ENCODE assay signal across 14 mouse cellular contexts in genomic region chr9:103568983-103569382, GRCm38 (mm10).
"Had no signal": no experiment of that assay in that cellular context is flagged by ENCODE, and none has a peak within 500 bp of the region (broad histone marks: within the 10 kb centered on the region; RNA-seq: fewer than 3 reads in every experiment).

No protein-coding gene starts in this region.

- H3K27me3 ChIP-seq: limb, embryonic 15.5 days; liver, embryonic 13.5 days; lung, embryonic 15.5 days; megakaryocyte, embryonic 14.5 days; midbrain, embryonic 15.5 days; neural tube, embryonic 12.5 days had no signal

- H3K36me3 ChIP-seq: limb, embryonic 15.5 days; liver, embryonic 13.5 days; lung, embryonic 15.5 days; midbrain, embryonic 15.5 days; neural tube, embryonic 12.5 days had no signal

- H3K4me1 ChIP-seq: liver, embryonic 13.5 days; lung, embryonic 15.5 days; megakaryocyte, embryonic 14.5 days had no signal

- H3K9ac ChIP-seq: limb, embryonic 15.5 days; liver, embryonic 13.5 days; liver, postnatal 0 days; lung, embryonic 15.5 days; midbrain, embryonic 15.5 days; neural tube, embryonic 12.5 days had no signal

- H3K9me3 ChIP-seq: limb, embryonic 15.5 days; liver, embryonic 13.5 days; lung, embryonic 15.5 days; megakaryocyte, embryonic 14.5 days; midbrain, embryonic 15.5 days; neural tube, embryonic 12.5 days had no signal

- H3K4me3 ChIP-seq: limb, embryonic 15.5 days; liver, embryonic 13.5 days; lung, embryonic 15.5 days; megakaryocyte, embryonic 14.5 days; midbrain, embryonic 15.5 days; neural tube, embryonic 12.5 days had no signal

- H3K4me2 ChIP-seq: limb, embryonic 15.5 days; liver, embryonic 13.5 days; lung, embryonic 15.5 days; midbrain, embryonic 11.5 days; midbrain, embryonic 15.5 days; neural tube, embryonic 12.5 days had no signal

- H3K27ac ChIP-seq: limb, embryonic 15.5 days; liver, embryonic 13.5 days; lung, embryonic 15.5 days; macrophage; neural tube, embryonic 12.5 days; stomach, postnatal 0 days had no signal

- DNase-seq: layer of hippocampus, adult 9-11 months; layer of hippocampus, postnatal 36 days; liver, embryonic 13.5 days; liver, postnatal 0 days; lung, postnatal 14 days; thymus, postnatal 4 days had no signal

- ATAC-seq: liver, postnatal 0 days had no signal
